Mouse (Mus musculus): ENCODE measurements at regions not wholly inside any gene's neighbourhood (a gene's known extent, or its start where the extent isn't known, plus 50 kb on each side); places are given as distances from the start of the nearest gene placed in this dataset.

- Histone ChIP-seq H3K4me3 (ENCODE audit: insufficient read depth in 1 of 2, low read depth in 2 of 2, low read length in 2 of 2) (no peak overlapping the region), H3K27ac (no peak overlapping the region), H3K9me3 (ENCODE audit: control insufficient read depth, low read length) (no peaks in the 10 kb centered on the region; the same call in 1 of the 2 replicates), H3K27me3 (ENCODE audit: control insufficient read depth, insufficient read depth, low read length) (no peaks in the 10 kb centered on the region), H3K36me3 (replicated peaks; ENCODE audit: control insufficient read depth, insufficient read depth, low read depth) (no peaks in the 10 kb centered on the region), H3K4me1 (replicated peaks; ENCODE audit: control insufficient read depth in 2 of 2, insufficient read depth in 2 of 2, low read length in 1 of 2) (no peaks in the 10 kb centered on the region), H3K4me2 (ENCODE audit: low read depth) (no peak overlapping the region), H3K9ac (replicated peaks) (no peak overlapping the region)
- DNase-seq (ENCODE audit: low read depth in 3 of 3, low spot score in 3 of 3), result no peak
- no peak for ATAC-seq (ENCODE audit: insufficient read depth)
- 71% methylated on average over 3 of the region's 3 CpGs for WGBS (ENCODE audit: insufficient replicate concordance)
- TF ChIP-seq CTCF (IDR thresholded peaks at IDR 0.05; ENCODE audit: low read depth) (no peak), EP300 (IDR thresholded peaks at IDR 0.05; ENCODE audit: low read depth) (no peak)
Measured at GRCm38 (mm10) chr11:56201844-56202243, 161.0 kb upstream of the Nmur2 start.

- Histone ChIP-seq H3K4me2 (ENCODE audit: low read depth) (no peak overlapping the region), H3K27ac (no peak overlapping the region), H3K36me3 (replicated peaks; ENCODE audit: control insufficient read depth, insufficient read depth, low read depth) (no peaks in the 10 kb centered on the region), H3K4me1 (replicated peaks; ENCODE audit: control insufficient read depth in 2 of 2, insufficient read depth in 2 of 2, low read length in 1 of 2) (no peaks in the 10 kb centered on the region), H3K27me3 (ENCODE audit: control insufficient read depth, insufficient read depth, low read length) (no peaks in the 10 kb centered on the region), H3K9ac (replicated peaks) (no peak overlapping the region), H3K9me3 (ENCODE audit: control insufficient read depth, low read length) (no peaks in the 10 kb centered on the region), H3K4me3 (ENCODE audit: insufficient read depth in 1 of 2, low read depth in 2 of 2, low read length in 2 of 2) (no peak overlapping the region)
- TF ChIP-seq CTCF (IDR thresholded peaks at IDR 0.05; ENCODE audit: low read depth), result no peak
- TF ChIP-seq EP300 (IDR thresholded peaks at IDR 0.05; ENCODE audit: low read depth), result no peak
- DNase-seq (ENCODE audit: low read depth in 3 of 3, low spot score in 3 of 3), result no peak
- 49% methylated on average over 3 of the region's 3 CpGs for WGBS (ENCODE audit: insufficient replicate concordance)
- no peak for ATAC-seq (ENCODE audit: insufficient read depth)
Measured at GRCm38 (mm10) chr11:56195316-56195715, 154.5 kb upstream of the Nmur2 start.

- H3K9me3 ChIP-seq (ENCODE audit: control insufficient read depth, low read length), result no peaks in the 10 kb centered on the region
- no peak overlapping the region for H3K9ac ChIP-seq (replicated peaks)
- no peak overlapping the region for H3K4me3 ChIP-seq (ENCODE audit: insufficient read depth in 1 of 2, low read depth in 2 of 2, low read length in 2 of 2)
- no peak for ATAC-seq (ENCODE audit: insufficient read depth)
- no peaks in the 10 kb centered on the region for H3K4me1 ChIP-seq (replicated peaks; ENCODE audit: control insufficient read depth in 2 of 2, insufficient read depth in 2 of 2, low read length in 1 of 2)
- H3K27me3 ChIP-seq (ENCODE audit: control insufficient read depth, insufficient read depth, low read length), result no peaks in the 10 kb centered on the region
- no peak for DNase-seq (ENCODE audit: low read depth in 3 of 3, low spot score in 3 of 3)
- no peak overlapping the region for H3K4me2 ChIP-seq (ENCODE audit: low read depth)
- 16% methylated on average over 2 of the region's 2 CpGs for WGBS (ENCODE audit: insufficient replicate concordance)
- no peaks in the 10 kb centered on the region for H3K36me3 ChIP-seq (replicated peaks; ENCODE audit: control insufficient read depth, insufficient read depth, low read depth)
- H3K27ac ChIP-seq, result no peak overlapping the region
- TF ChIP-seq EP300 (IDR thresholded peaks at IDR 0.05; ENCODE audit: low read depth) (no peak), CTCF (IDR thresholded peaks at IDR 0.05; ENCODE audit: low read depth) (no peak)
Measured at GRCm38 (mm10) chr11:56193426-56193825, 152.6 kb upstream of the Nmur2 start.

GRCm38 (mm10) chr11:56173895-56174294 lies 133.1 kb upstream of the Nmur2 start:
- 58% methylated on average over 1 of the region's 1 CpGs for WGBS (ENCODE audit: insufficient replicate concordance)
- H3K27me3 ChIP-seq (ENCODE audit: control insufficient read depth, insufficient read depth, low read length), result no peaks in the 10 kb centered on the region

GRCm38 (mm10) chr11:56173246-56173645 lies 132.4 kb upstream of the Nmur2 start:
- WGBS (ENCODE audit: insufficient replicate concordance), result 62% methylated on average over 3 of the region's 3 CpGs

More at GRCm38 (mm10) chr11:56173895-56174294, 133.1 kb upstream of the Nmur2 start:
- no peak overlapping the region for H3K4me2 ChIP-seq (ENCODE audit: low read depth)
- H3K9me3 ChIP-seq (ENCODE audit: control insufficient read depth, low read length), result no peaks in the 10 kb centered on the region
- H3K9ac ChIP-seq (replicated peaks), result no peak overlapping the region
- H3K4me1 ChIP-seq (replicated peaks; ENCODE audit: control insufficient read depth in 2 of 2, insufficient read depth in 2 of 2, low read length in 1 of 2), result no peaks in the 10 kb centered on the region
- no peak for TF ChIP-seq EP300 (IDR thresholded peaks at IDR 0.05; ENCODE audit: low read depth)
- TF ChIP-seq CTCF (IDR thresholded peaks at IDR 0.05; ENCODE audit: low read depth), result no peak
- no peak for ATAC-seq (ENCODE audit: insufficient read depth)
- H3K4me3 ChIP-seq (ENCODE audit: insufficient read depth in 1 of 2, low read depth in 2 of 2, low read length in 2 of 2), result no peak overlapping the region
- no peaks in the 10 kb centered on the region for H3K36me3 ChIP-seq (replicated peaks; ENCODE audit: control insufficient read depth, insufficient read depth, low read depth)
- DNase-seq (ENCODE audit: low read depth in 3 of 3, low spot score in 3 of 3), result no peak
- H3K27ac ChIP-seq, result no peak overlapping the region

More at GRCm38 (mm10) chr11:56173246-56173645, 132.4 kb upstream of the Nmur2 start:
- H3K9ac ChIP-seq (replicated peaks), result no peak overlapping the region
- DNase-seq (ENCODE audit: low read depth in 3 of 3, low spot score in 3 of 3), result no peak
- no peak overlapping the region for H3K27ac ChIP-seq
- TF ChIP-seq CTCF (IDR thresholded peaks at IDR 0.05; ENCODE audit: low read depth) (no peak), EP300 (IDR thresholded peaks at IDR 0.05; ENCODE audit: low read depth) (no peak)
- H3K4me1 ChIP-seq (replicated peaks; ENCODE audit: control insufficient read depth in 2 of 2, insufficient read depth in 2 of 2, low read length in 1 of 2), result no peaks in the 10 kb centered on the region
- H3K36me3 ChIP-seq (replicated peaks; ENCODE audit: control insufficient read depth, insufficient read depth, low read depth), result no peaks in the 10 kb centered on the region
- H3K4me3 ChIP-seq (ENCODE audit: insufficient read depth in 1 of 2, low read depth in 2 of 2, low read length in 2 of 2), result no peak overlapping the region
- no peaks in the 10 kb centered on the region for H3K9me3 ChIP-seq (ENCODE audit: control insufficient read depth, low read length)
- H3K27me3 ChIP-seq (ENCODE audit: control insufficient read depth, insufficient read depth, low read length), result no peaks in the 10 kb centered on the region
- ATAC-seq (ENCODE audit: insufficient read depth), result no peak
- no peak overlapping the region for H3K4me2 ChIP-seq (ENCODE audit: low read depth)
